Mouse (Mus musculus) MEL (cell line): ENCODE measurements at regions not wholly inside any gene's neighbourhood (a gene's known extent, or its start where the extent isn't known, plus 50 kb on each side); places are given as distances from the start of the nearest gene placed in this dataset.
"Not testable (repeated sequence)": the region's sequence is repeated elsewhere in the genome, so short reads cannot be mapped to it uniquely, and the experiment has no call there.

Experiments
- DNase-seq: peaks from one replicate; pipeline ENCODE4 v3.0.0; 2011; ENCODE audit warnings: low read depth, low spot score
- H3K27ac ChIP-seq: 2 replicates; pipeline ENCODE4 v1.5.1; 2012; ENCODE audit warnings: low read depth, mild to moderate bottlenecking, control low read depth, low read length, moderate library complexity; ENCODE audit not compliant: control insufficient read depth
- H3K27me3 ChIP-seq, 2 experiments: fragments of 150-350 bp in 1 of 2; sonication (generic) in 1 of 2; 2 replicates each; pipeline ENCODE4 v1.6.1; 2012; ENCODE audit warnings: low read length in 2 of 2, mild to moderate bottlenecking in 2 of 2, improper control_type of control experiment in 1 of 2, moderate library complexity in 1 of 2; ENCODE audit not compliant: insufficient read depth in 2 of 2, control insufficient read depth in 1 of 2
- H3K36me3 ChIP-seq, 2 experiments: 2 replicates each; pipeline ENCODE4 v1.6.1; 2012 to 2014; ENCODE audit warnings: low read length in 2 of 2, improper control_type of control experiment in 1 of 2, inconsistent platforms in 1 of 2, mild to moderate bottlenecking in 1 of 2; ENCODE audit not compliant: insufficient read depth in 2 of 2, control insufficient read depth in 1 of 2
- H3K4me1 ChIP-seq, 2 experiments: fragments of 150-350 bp in 1 of 2; sonication (generic) in 1 of 2; 2 replicates each; pipeline ENCODE4 v1.6.1; 2012; ENCODE audit warnings: low read length in 2 of 2, improper control_type of control experiment in 1 of 2, mild to moderate bottlenecking in 1 of 2; ENCODE audit not compliant: insufficient read depth in 2 of 2, control insufficient read depth in 1 of 2
- H3K4me3 ChIP-seq, 2 experiments: fragments of 150-350 bp in 1 of 2; sonication (generic) in 1 of 2; 2 replicates each; pipeline ENCODE4 v1.5.1; 2012; ENCODE audit warnings: low read depth in 2 of 2, low read length in 2 of 2, mild to moderate bottlenecking in 2 of 2, moderate library complexity in 2 of 2, control low read depth in 1 of 2, improper control_type of control experiment in 1 of 2; ENCODE audit not compliant: control insufficient read depth in 1 of 2, insufficient read depth in 1 of 2
- H3K79me2 ChIP-seq: 2 replicates; pipeline ENCODE4 v1.6.1; 2012; ENCODE audit warnings: mild to moderate bottlenecking, low read length, moderate library complexity; ENCODE audit not compliant: control insufficient read depth, poor library complexity, insufficient read depth
- H3K9ac ChIP-seq: 2 replicates; pipeline ENCODE4 v1.6.1; 2012; ENCODE audit warnings: low read depth, mild to moderate bottlenecking, control low read depth, low read length, moderate library complexity; ENCODE audit not compliant: control insufficient read depth, poor library complexity, severe bottlenecking
- H3K9me3 ChIP-seq: fragments of 150-350 bp; sonication (generic); replicated peaks from 2 replicates; pipeline ENCODE4 v1.6.1; 2012; ENCODE audit warnings: mild to moderate bottlenecking, low read length, improper control_type of control experiment, moderate library complexity; ENCODE audit not compliant: insufficient read depth
- ELF1 ChIP-seq: IDR thresholded peaks from 2 replicates; pipeline ENCODE4 v1.6.1; 2014; ENCODE audit warnings: low read depth, mild to moderate bottlenecking, inconsistent platforms, low read length, improper control_type of control experiment, moderate library complexity
- EP300 ChIP-seq, 2 experiments: IDR thresholded peaks; 2 replicates each; pipeline ENCODE4 v1.6.1; 2011; ENCODE audit warnings: improper control_type of control experiment in 2 of 2, low read length in 2 of 2, low read depth in 1 of 2, mild to moderate bottlenecking in 1 of 2
- JUND ChIP-seq: IDR thresholded peaks from 2 replicates; pipeline ENCODE4 v1.6.1; 2011; ENCODE audit warnings: low read depth, mild to moderate bottlenecking, improper control_type of control experiment, low read length
- MEF2A ChIP-seq: IDR thresholded peaks from 2 replicates; pipeline ENCODE4 v1.6.1; 2014; ENCODE audit warnings: low read depth, mild to moderate bottlenecking, inconsistent platforms, low read length, improper control_type of control experiment; ENCODE audit not compliant: poor library complexity, insufficient replicate concordance, severe bottlenecking; ENCODE audit errors: extremely low read depth
- MYC ChIP-seq: IDR thresholded peaks from 2 replicates; pipeline ENCODE4 v1.6.1; 2011; ENCODE audit warnings: low read depth, mild to moderate bottlenecking, low read length, improper control_type of control experiment, moderate library complexity
- POLR2A ChIP-seq, 2 experiments: IDR thresholded peaks; 2 replicates each; pipeline ENCODE4 v1.6.1; 2011 to 2012; ENCODE audit warnings: low read length in 2 of 2, mild to moderate bottlenecking in 2 of 2, control low read depth in 1 of 2, improper control_type of control experiment in 1 of 2, low read depth in 1 of 2, moderate library complexity in 1 of 2; ENCODE audit not compliant: control insufficient read depth in 1 of 2, insufficient read depth in 1 of 2, poor library complexity in 1 of 2
- POLR2AphosphoS5 ChIP-seq: IDR thresholded peaks from 2 replicates; pipeline ENCODE4 v1.6.1; 2012; ENCODE audit warnings: low read depth, borderline replicate concordance, mild to moderate bottlenecking, inconsistent platforms, low read length, moderate library complexity, mixed read lengths
- RCOR1 ChIP-seq: IDR thresholded peaks from 2 replicates; pipeline ENCODE4 v1.6.1; 2012; ENCODE audit warnings: low read depth, mild to moderate bottlenecking, inconsistent platforms, low read length, improper control_type of control experiment
- SIN3A ChIP-seq: IDR thresholded peaks from 2 replicates; pipeline ENCODE4 v1.6.1; 2012; ENCODE audit warnings: low read length, improper control_type of control experiment, inconsistent platforms
- SMC3 ChIP-seq: IDR thresholded peaks from 2 replicates; pipeline ENCODE4 v1.6.1; 2011; ENCODE audit warnings: low read depth, low read length, improper control_type of control experiment
- TAL1 ChIP-seq: IDR thresholded peaks from 2 replicates; pipeline ENCODE4 v1.6.1; 2012; ENCODE audit warnings: mild to moderate bottlenecking, inconsistent platforms, low read length, moderate library complexity, mixed read lengths
- TCF12 ChIP-seq: IDR thresholded peaks from 2 replicates; pipeline ENCODE4 v1.6.1; 2014; ENCODE audit warnings: low read depth, mild to moderate bottlenecking, inconsistent platforms, low read length, improper control_type of control experiment, moderate library complexity
- UBTF ChIP-seq: IDR thresholded peaks from 2 replicates; pipeline ENCODE4 v1.6.1; 2012; ENCODE audit warnings: low read depth, mild to moderate bottlenecking, inconsistent platforms, low read length, improper control_type of control experiment, moderate library complexity, borderline replicate concordance; ENCODE audit not compliant: insufficient read depth
- ZKSCAN1 ChIP-seq: IDR thresholded peaks from 2 replicates; pipeline ENCODE4 v1.6.1; 2012; ENCODE audit warnings: low read depth, mild to moderate bottlenecking, inconsistent platforms, low read length, improper control_type of control experiment, moderate library complexity
- ZMIZ1 ChIP-seq: IDR thresholded peaks from 2 replicates; pipeline ENCODE4 v1.6.1; 2012; ENCODE audit warnings: low read depth, mild to moderate bottlenecking, inconsistent platforms, low read length, improper control_type of control experiment, moderate library complexity

DNA sequence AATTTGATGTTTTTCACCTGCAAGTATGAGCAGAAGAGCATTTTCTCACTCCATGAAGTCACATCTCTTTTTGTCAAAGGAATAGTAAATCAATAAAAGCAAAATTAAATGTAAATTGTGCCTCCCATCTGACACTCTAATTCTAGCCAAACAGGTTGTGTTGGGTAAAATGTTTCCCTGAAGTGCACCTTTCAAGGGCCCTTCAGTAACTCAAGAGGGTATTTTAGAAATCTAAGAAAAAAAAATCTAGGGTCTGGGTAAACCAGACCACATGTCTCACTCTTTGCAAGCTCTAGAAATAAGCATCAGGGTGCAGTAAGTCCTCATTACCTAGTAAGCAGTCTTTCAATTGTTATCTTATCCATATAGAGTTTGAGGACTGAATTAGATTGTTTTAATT, 521.2 kb downstream of the Serpinb8 start:
- no peaks in the 10 kb centered on the region for H3K4me1 ChIP-seq
- no peak overlapping the region for H3K4me3 ChIP-seq
- H3K9ac ChIP-seq, result no peak overlapping the region
- H3K79me2 ChIP-seq, result no peaks in the 10 kb centered on the region
- H3K27me3 ChIP-seq, result no peaks in the 10 kb centered on the region
- no peak for DNase-seq
- no peak for TF ChIP-seq TCF12
- TF ChIP-seq ZKSCAN1, result no peak
- no peak for TF ChIP-seq TAL1
- TF ChIP-seq JUND, result no peak
- no peak for TF ChIP-seq RCOR1
- TF ChIP-seq SMC3, result no peak
- TF ChIP-seq POLR2AphosphoS5, result no peak
- no peak for TF ChIP-seq POLR2A (IDR thresholded peaks at IDR 0.05; ENCODE audit: control insufficient read depth in 1 of 2, insufficient read depth in 1 of 2, low read depth in 1 of 2, low read length in 2 of 2, poor library complexity in 1 of 2)
- TF ChIP-seq SIN3A, result no peak
- TF ChIP-seq MYC, result no peak
- no peak for TF ChIP-seq UBTF
- TF ChIP-seq EP300 (IDR thresholded peaks at IDR 0.05; ENCODE audit: low read depth in 1 of 2, low read length in 2 of 2), result no peak
- no peak for TF ChIP-seq ELF1
- no peaks in the 10 kb centered on the region for H3K36me3 ChIP-seq
- no peaks in the 10 kb centered on the region for H3K9me3 ChIP-seq
- H3K27ac ChIP-seq, result no peak overlapping the region

DNA sequence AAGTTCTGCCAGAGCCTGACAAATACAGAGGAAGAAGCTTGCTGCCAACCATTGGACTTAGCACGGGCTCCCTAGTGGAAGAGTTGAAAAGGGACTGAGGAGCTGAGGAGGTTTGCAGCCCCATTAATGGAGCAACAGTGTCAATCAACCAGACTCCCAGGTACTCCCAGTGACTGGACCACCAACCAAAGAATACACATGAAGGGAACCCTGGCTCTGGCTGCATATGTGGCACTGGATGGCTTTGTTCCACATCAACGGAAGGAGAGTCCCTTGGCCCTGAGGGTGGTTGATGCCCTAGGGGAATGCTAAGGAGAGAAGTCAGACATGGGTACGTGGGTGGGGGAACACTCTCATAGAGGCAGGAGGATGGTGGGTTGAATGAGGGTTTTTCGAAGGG, 537.6 kb downstream of the Serpinb8 start:
- H3K4me3 ChIP-seq, result no peak overlapping the region
- H3K4me1 ChIP-seq, result no peaks in the 10 kb centered on the region
- no peak overlapping the region for H3K27ac ChIP-seq
- no peaks in the 10 kb centered on the region for H3K27me3 ChIP-seq
- H3K9ac ChIP-seq, result no peak overlapping the region
- no peaks in the 10 kb centered on the region for H3K36me3 ChIP-seq
- no peaks in the 10 kb centered on the region for H3K79me2 ChIP-seq
- no peaks in the 10 kb centered on the region for H3K9me3 ChIP-seq
- TF ChIP-seq ZMIZ1 (no peak), TAL1 (no peak), SMC3 (no peak), MEF2A (no peak), POLR2AphosphoS5 (no peak), ZKSCAN1 (no peak)
- no peak for DNase-seq

DNA sequence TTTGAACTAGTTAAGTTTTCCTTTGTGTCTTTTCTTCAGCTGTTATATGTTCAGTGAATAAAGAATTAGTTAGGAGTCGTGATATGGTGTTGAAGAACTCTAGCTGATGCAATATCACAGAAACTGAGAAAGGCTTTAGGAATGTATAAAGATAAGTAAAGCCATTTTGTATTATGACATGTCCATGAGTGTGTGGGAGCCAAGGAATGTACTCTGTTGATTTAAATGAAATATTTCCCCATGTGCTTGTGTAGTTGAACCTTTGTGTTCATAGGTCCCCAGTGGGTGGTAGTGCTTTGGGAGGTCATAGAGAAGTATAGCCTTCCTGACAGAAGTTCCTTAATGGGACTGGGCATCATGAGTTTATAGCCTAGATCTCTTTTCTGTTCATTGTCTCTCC, 542.2 kb downstream of the Serpinb8 start:
- TF ChIP-seq RCOR1 (no peak), SIN3A (no peak)
- Histone ChIP-seq H3K9ac (no peak overlapping the region), H3K4me3 (no peak overlapping the region), H3K27me3 (no peaks in the 10 kb centered on the region), H3K27ac (no peak overlapping the region), H3K79me2 (no peaks in the 10 kb centered on the region), H3K9me3 (peaks cover 1% of the 10 kb centered on the region; the same call in 1 of the 2 replicates), H3K4me1 (no peaks in the 10 kb centered on the region), H3K36me3 (no peaks in the 10 kb centered on the region)
- no peak for DNase-seq

DNA sequence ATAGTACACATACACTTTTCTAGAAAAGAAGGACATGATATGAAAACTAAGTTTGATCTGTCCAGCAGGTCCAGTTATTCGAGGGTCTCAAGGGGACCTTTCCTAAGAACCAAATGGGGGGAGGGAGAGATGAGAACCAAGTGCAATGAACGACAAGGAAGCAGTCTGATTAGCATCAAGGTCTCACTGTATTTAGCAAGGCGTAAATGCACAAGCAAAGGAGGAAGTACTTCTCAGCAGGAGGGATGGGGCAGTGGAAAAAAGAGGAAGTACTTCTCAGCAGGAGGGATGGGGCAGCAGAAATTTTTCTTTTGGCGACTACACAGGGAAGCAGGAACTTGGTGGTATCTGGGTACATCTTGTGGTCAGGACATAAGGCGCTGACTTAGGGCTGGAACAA, 545.5 kb downstream of the Serpinb8 start:
- not testable (repeated sequence) for H3K4me1 ChIP-seq, H3K9ac ChIP-seq, H3K79me2 ChIP-seq, H3K27ac ChIP-seq, H3K4me3 ChIP-seq, H3K36me3 ChIP-seq, H3K9me3 ChIP-seq, H3K27me3 ChIP-seq
- peak; percentile 12 for DNase-seq
